In genomic region chr4:118270706-118271105, GRCm38 (mm10) we compare ENCODE assay signal across 10 mouse cellular contexts. TPM values are rescaled to one million over a fixed set of nuclear protein-coding genes. Genes with fewer than 3 reads are reported as not detected.
A peak's percentile ranks its signal among the peaks of the same experiment; 100 is the strongest.
DNase-seq lines count a peak whose midpoint lies in the region; ATAC-seq and TF ChIP-seq lines count a peak whose summit lies in the region.
"Had no signal": no experiment of that assay in that cellular context is flagged by ENCODE, and none has a peak within 500 bp of the region (broad histone marks: within the 10 kb centered on the region; RNA-seq: fewer than 3 reads in every experiment).

No protein-coding gene starts in this region.

- H3K9me3 ChIP-seq in kidney, embryonic 15.5 days (replicated peaks): no peaks in the 10 kb centered on the region
- H3K9me3 ChIP-seq in neural tube, embryonic 15.5 days (replicated peaks): no peaks in the 10 kb centered on the region
- H3K9me3 ChIP-seq in embryonic facial prominence, embryonic 14.5 days (ENCODE audit: control insufficient read depth, low read length): no peaks in the 10 kb centered on the region; the same call in 1 of the 2 replicates
- H3K9me3 ChIP-seq in stomach, postnatal 0 days (ENCODE audit: control insufficient read depth, low read length): no peaks in the 10 kb centered on the region
- H3K9me3 ChIP-seq: midbrain, embryonic 12.5 days had no signal

- no peak overlapping the region for H3K4me3 ChIP-seq in kidney, embryonic 15.5 days (replicated peaks)
- H3K4me3 ChIP-seq in neural tube, embryonic 15.5 days (replicated peaks): no peak overlapping the region
- H3K4me3 ChIP-seq in embryonic facial prominence, embryonic 14.5 days (ENCODE audit: low read depth, low read length): no peak overlapping the region
- H3K4me3 ChIP-seq in stomach, postnatal 0 days (ENCODE audit: low read depth, low read length): no peak overlapping the region
- H3K4me3 ChIP-seq: midbrain, embryonic 12.5 days had no signal

- peak overlapping the region; percentile 92 for H3K27ac ChIP-seq in kidney, embryonic 15.5 days
- 0 out of 2 replicates have a peak overlapping the region, but pooled peaks have one; percentile 2 for H3K27ac ChIP-seq in neural tube, embryonic 15.5 days (replicated peaks)
- H3K27ac ChIP-seq in embryonic facial prominence, embryonic 14.5 days (replicated peaks; ENCODE audit: low read depth, low read length): 0 out of 2 replicates have a peak overlapping the region, but pooled peaks have one; percentile 72
- H3K27ac ChIP-seq in stomach, postnatal 0 days (replicated peaks): peak overlapping the region; percentile 91

- no peak for ATAC-seq in kidney, embryonic 15.5 days (replicated peaks; ENCODE audit: low FRiP score)
- ATAC-seq in neural tube, embryonic 15.5 days (ENCODE audit: low FRiP score): no peak
- ATAC-seq in embryonic facial prominence, embryonic 14.5 days (ENCODE audit: low read depth): no peak
- no peak for ATAC-seq in stomach, postnatal 0 days (ENCODE audit: low FRiP score, low TSS enrichment)
- ATAC-seq: forebrain, embryonic 14.5 days had no signal

- TF ChIP-seq EP300 in stomach, postnatal 0 days (optimal IDR thresholded peaks at IDR 0.05): no peak

- H3K9ac ChIP-seq in kidney, embryonic 15.5 days: no peak overlapping the region
- no peak overlapping the region for H3K9ac ChIP-seq in neural tube, embryonic 15.5 days (replicated peaks)
- no peak overlapping the region for H3K9ac ChIP-seq in embryonic facial prominence, embryonic 14.5 days (ENCODE audit: low read depth, low read length)
- no peak overlapping the region for H3K9ac ChIP-seq in stomach, postnatal 0 days (ENCODE audit: low read length)
- H3K9ac ChIP-seq: midbrain, embryonic 12.5 days had no signal

- H3K36me3 ChIP-seq in kidney, embryonic 15.5 days: peaks cover 59% of the 10 kb centered on the region
- peaks cover 35% of the 10 kb centered on the region for H3K36me3 ChIP-seq in neural tube, embryonic 15.5 days
- peaks cover 86% of the 10 kb centered on the region for H3K36me3 ChIP-seq in embryonic facial prominence, embryonic 14.5 days (ENCODE audit: control insufficient read depth, insufficient read depth, low read length)
- peaks cover 8% of the 10 kb centered on the region; the same call in 1 of the 2 replicates for H3K36me3 ChIP-seq in stomach, postnatal 0 days (ENCODE audit: control insufficient read depth, insufficient read depth, low read length)

- WGBS in kidney, embryonic 15.5 days: 97% methylated on average over 3 of the region's 3 CpGs
- WGBS in neural tube, embryonic 15.5 days: 91% methylated on average over 3 of the region's 3 CpGs
- 98% methylated on average over 3 of the region's 3 CpGs for WGBS in embryonic facial prominence, embryonic 14.5 days
- WGBS in stomach, postnatal 0 days: 83% methylated on average over 3 of the region's 3 CpGs

- TF ChIP-seq CTCF in stomach, postnatal 0 days (IDR thresholded peaks at IDR 0.05; ENCODE audit: low read depth): peak; percentile 66

- H3K27me3 ChIP-seq in kidney, embryonic 15.5 days: no peaks in the 10 kb centered on the region
- no peaks in the 10 kb centered on the region for H3K27me3 ChIP-seq in neural tube, embryonic 15.5 days (replicated peaks)
- H3K27me3 ChIP-seq in embryonic facial prominence, embryonic 14.5 days (replicated peaks; ENCODE audit: control insufficient read depth, insufficient read depth, low read length): no peaks in the 10 kb centered on the region
- no peaks in the 10 kb centered on the region for H3K27me3 ChIP-seq in stomach, postnatal 0 days (ENCODE audit: control insufficient read depth, insufficient read depth, low read length)
- H3K27me3 ChIP-seq: midbrain, embryonic 12.5 days had no signal

- DNase-seq in kidney, adult 9 months: no peak
- no peak for DNase-seq in neural tube, embryonic 10.5 days (ENCODE audit: extremely low spot score, low spot score)
- DNase-seq in embryonic facial prominence, embryonic 14.5 days (ENCODE audit: low spot score): no peak
- no peak for DNase-seq in stomach, postnatal 0 days (ENCODE audit: low spot score)
- no peak for DNase-seq in gastrocnemius, adult 8-10 months (ENCODE audit: low spot score in 2 of 2)
- DNase-seq: spleen, adult 18-20 months had no signal

- H3K4me1 ChIP-seq in kidney, embryonic 15.5 days: peaks cover 88% of the 10 kb centered on the region
- peaks cover 58% of the 10 kb centered on the region for H3K4me1 ChIP-seq in neural tube, embryonic 15.5 days
- H3K4me1 ChIP-seq in embryonic facial prominence, embryonic 14.5 days (ENCODE audit: control insufficient read depth, insufficient read depth, low read length): peaks cover 7% of the 10 kb centered on the region; the same call in 1 of the 2 replicates
- H3K4me1 ChIP-seq in stomach, postnatal 0 days (replicated peaks; ENCODE audit: control insufficient read depth, insufficient read depth): peaks cover 7% of the 10 kb centered on the region

- no peak overlapping the region for H3K4me2 ChIP-seq in kidney, embryonic 15.5 days
- H3K4me2 ChIP-seq in neural tube, embryonic 15.5 days: no peak overlapping the region
- H3K4me2 ChIP-seq in embryonic facial prominence, embryonic 14.5 days (ENCODE audit: low read depth, low read length): no peak overlapping the region
- H3K4me2 ChIP-seq in stomach, postnatal 0 days (replicated peaks; ENCODE audit: low read depth): no peak overlapping the region
- H3K4me2 ChIP-seq: midbrain, embryonic 12.5 days had no signal

RNA-seq across cellular contexts. Expression of gene Ptprf, which starts 20.5 kb away (rescaled TPM):
- polyA plus RNA-seq in kidney, embryonic 15.5 days (2015; fragmentation: Nextera tagmentation; extraction: Ambion mirVana): 64.2 and 64.4 TPM in 2 replicates
- 62.9 and 68.5 TPM in 2 replicates for polyA plus RNA-seq in neural tube, embryonic 15.5 days (2015; fragmentation: Nextera tagmentation; extraction: Ambion mirVana)
- 59.8 and 66.8 TPM in 2 replicates for polyA plus RNA-seq in embryonic facial prominence, embryonic 14.5 days (2014; fragmentation: Nextera tagmentation; extraction: Ambion mirVana)
- polyA plus RNA-seq in stomach, postnatal 0 days (2015; fragmentation: Nextera tagmentation; extraction: Ambion mirVana): 30.1 and 34.1 TPM in 2 replicates
- 1 to 10 TPM in 3 of 4 experiments, under 1 TPM in 1; 0.63 to 2.1 (median 1.3) TPM for total RNA-seq in gastrocnemius, adult 8-10 months (2022)

Comparison
In these comparisons a context has a peak if more than half of its experiments do, and no peak if none do; other contexts are left out.
1. H3K27ac ChIP-seq: peak in every context shown above with its lines; median percentile 92 in kidney, embryonic 15.5 days; 91 in stomach, postnatal 0 days; 72 in embryonic facial prominence, embryonic 14.5 days; 2 in neural tube, embryonic 15.5 days.